Mouse (Mus musculus): ENCODE measurements at regions not wholly inside any gene's neighbourhood (a gene's known extent, or its start where the extent isn't known, plus 50 kb on each side); places are given as distances from the start of the nearest gene placed in this dataset.

- intact Hi-C loops (cut with DNase I): no loop called here
- peak; percentile 63 for DNase-seq
Observed at GRCm38 (mm10) chr6:53143846-53144584, 75.6 kb upstream of the Jazf1 start.

- intact Hi-C loops (cut with DNase I): no loop called here
- DNase-seq: no peak
Observed at GRCm38 (mm10) chr6:53134410-53134809, 66.0 kb upstream of the Jazf1 start.

- DNase-seq: no peak
- intact Hi-C loops (cut with DNase I): no loop called here
Observed at GRCm38 (mm10) chr6:53130717-53131330, 62.4 kb upstream of the Jazf1 start.

- DNase-seq: no peak
- intact Hi-C loops (cut with DNase I): no loop called here
Observed at GRCm38 (mm10) chr6:53126776-53127175, 58.3 kb upstream of the Jazf1 start.

- intact Hi-C loops (cut with DNase I): no loop called here
- no peak for DNase-seq
Observed at GRCm38 (mm10) chr6:53124800-53125450, 56.5 kb upstream of the Jazf1 start.

GRCm38 (mm10) chr6:53120385-53120784 is 52.0 kb upstream of the Jazf1 start:
- no peak for DNase-seq
- intact Hi-C loops (cut with DNase I): no loop called here

All from left cerebral cortex, postnatal 4 days (tissue).